Mouse (Mus musculus) forebrain, postnatal 0 days (tissue): ENCODE data around the gene St3gal6. TPM values are rescaled to one million over a fixed set of nuclear protein-coding genes. Genes with fewer than 3 reads are reported as not detected.

Source experiments
- ATAC-seq: fragments of 200-750 bp; cut with Nextera tagmentation; 2 replicates; pipeline ENCODE4 v1.8.0; 2017; ENCODE audit warnings: mild to moderate bottlenecking, moderate library complexity
- DNase-seq: peaks from one replicate; pipeline ENCODE4 v3.0.0-alpha.2; 2015
- H3K27ac ChIP-seq: fragments of 300-500 bp; sonication (generic); 2 replicates; pipeline ENCODE4 v1.5.1; 2014; ENCODE audit warnings: low read depth, mild to moderate bottlenecking, antibody characterized with exemption, low read length, moderate library complexity, mixed read lengths
- H3K27me3 ChIP-seq: fragments of 300-500 bp; sonication (generic); 2 replicates; pipeline ENCODE4 v1.6.1; 2014; ENCODE audit warnings: mild to moderate bottlenecking, low read length, mixed read lengths; ENCODE audit not compliant: insufficient read depth
- H3K36me3 ChIP-seq: fragments of 300-500 bp; sonication (generic); 2 replicates; pipeline ENCODE4 v1.6.1; 2014; ENCODE audit warnings: mild to moderate bottlenecking, moderate library complexity; ENCODE audit not compliant: insufficient read depth
- H3K4me1 ChIP-seq: fragments of 300-500 bp; sonication (generic); 2 replicates; pipeline ENCODE4 v1.6.1; 2014; ENCODE audit warnings: antibody characterized with exemption; ENCODE audit not compliant: insufficient read depth
- H3K4me2 ChIP-seq: fragments of 300-500 bp; sonication (generic); 2 replicates; pipeline ENCODE4 v1.6.1; 2014; ENCODE audit warnings: low read depth, mild to moderate bottlenecking, moderate library complexity
- H3K4me3 ChIP-seq: fragments of 300-500 bp; sonication (generic); 2 replicates; pipeline ENCODE4 v1.5.1; 2014; ENCODE audit warnings: low read depth, low read length, mixed read lengths
- H3K9ac ChIP-seq: fragments of 300-500 bp; sonication (generic); 2 replicates; pipeline ENCODE4 v1.6.1; 2014; ENCODE audit warnings: mild to moderate bottlenecking
- H3K9me3 ChIP-seq: fragments of 300-500 bp; sonication (generic); 2 replicates; pipeline ENCODE4 v1.6.1; 2016; ENCODE audit warnings: low read length
- CTCF ChIP-seq: sonication (generic); IDR thresholded peaks from 2 replicates; pipeline ENCODE4 v1.5.1; 2016; ENCODE audit warnings: antibody characterized with exemption, control low read depth, low read depth
- WGBS: fragments of 180-500 bp; shearing (Covaris S2); extraction: QIAGEN DNeasy Blood & Tissue Kit; methylation state at CpG from one replicate; pipeline ENCODE4 v1.1.7; 2014; 5-methylcytosine and 5-hydroxymethylcytosine counted together
- polyA plus RNA-seq: library from polyadenylated mRNA; unstranded; fragments of >200 nt; fragmentation: Nextera tagmentation; extraction: Ambion mirVana; gene quantifications from 2 replicates; pipeline ENCODE4 v1.2.1, GENCODE M21; 2015
- total RNA-seq: library from RNA; depleted of rRNA; stranded (reverse); fragments of >200 nt; gene quantifications from 2 replicates; pipeline ENCODE4 v1.2.3, GENCODE M21; 2014

Gene St3gal6
- total and polyA plus RNA-seq, 2 experiments from 2014 or later, result 12.6 to 14.9 TPM

DNA sequence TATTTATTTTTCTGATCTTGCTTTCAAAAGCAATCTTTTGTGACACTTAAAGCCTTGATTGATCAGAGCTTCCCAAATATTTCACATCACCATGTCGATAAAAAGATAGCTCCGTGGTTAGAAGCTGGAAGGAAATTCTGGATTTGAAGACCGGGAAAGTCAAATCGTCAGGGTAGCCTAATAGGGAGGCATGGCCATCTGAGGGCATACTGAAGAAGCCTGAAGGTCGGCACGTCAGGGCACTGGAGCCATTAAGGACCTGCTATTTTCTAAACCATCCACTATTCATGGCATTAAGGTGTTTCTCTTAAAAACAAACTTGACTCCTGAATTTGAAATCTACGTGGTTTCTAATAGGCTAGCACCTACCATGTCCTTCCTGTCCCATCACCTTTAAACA is 2.1 kb downstream of the St3gal6 start:
- Histone ChIP-seq H3K4me2 (peak overlapping the region; percentile 95), H3K36me3 (no peaks in the 10 kb centered on the region), H3K4me3 (peak overlapping the region; percentile 77; the same call in 1 of the 2 replicates), H3K27ac (no peak overlapping the region), H3K4me1 (no peaks in the 10 kb centered on the region), H3K27me3 (no peaks in the 10 kb centered on the region; the same call in 1 of the 2 replicates), H3K9me3 (0 out of 2 replicates have a peak, but pooled peaks cover 4% of the 10 kb centered on the region), H3K9ac (no peak overlapping the region; the same call in 1 of the 2 replicates)
- DNase-seq (no peak), ATAC-seq (no peak)
- 48% methylated on average over 7 of the region's 7 CpGs for WGBS
- TF ChIP-seq CTCF, result no peak

DNA sequence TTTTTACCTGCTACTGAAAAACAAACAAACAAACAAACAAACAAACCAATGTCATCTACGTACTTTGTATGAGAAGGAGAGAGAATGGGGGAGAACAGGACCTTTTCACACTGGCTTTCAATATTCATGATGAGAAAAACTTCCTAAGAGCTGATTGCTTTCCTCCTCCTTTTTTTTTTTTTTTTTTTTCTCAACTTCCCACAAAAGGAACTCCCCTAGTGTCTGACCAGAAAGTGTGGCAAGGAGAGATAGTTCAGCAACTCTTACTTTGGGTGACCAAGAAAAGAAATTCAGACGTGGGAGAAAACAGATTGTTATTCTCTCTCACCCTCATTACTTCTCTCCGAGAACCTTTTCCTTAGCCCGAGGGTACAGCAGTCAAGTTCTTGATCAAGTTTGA is 2.9 kb downstream of the St3gal6 start:
- no peaks in the 10 kb centered on the region for H3K4me1 ChIP-seq
- no peak for TF ChIP-seq CTCF
- no peak overlapping the region for H3K4me2 ChIP-seq
- H3K9ac ChIP-seq, result no peak overlapping the region
- 0 out of 2 replicates have a peak, but pooled peaks cover 4% of the 10 kb centered on the region for H3K9me3 ChIP-seq
- no peaks in the 10 kb centered on the region; the same call in 1 of the 2 replicates for H3K27me3 ChIP-seq
- no peaks in the 10 kb centered on the region for H3K36me3 ChIP-seq
- no peak overlapping the region for H3K4me3 ChIP-seq
- DNase-seq (no peak), ATAC-seq (no peak)
- 76% methylated on average over 4 of the region's 4 CpGs for whole genome bisulfite sequencing
- H3K27ac ChIP-seq, result no peak overlapping the region

GRCm38 (mm10) chr16:58520457-58520856 is 3.6 kb downstream of the St3gal6 start:
- Histone ChIP-seq H3K27me3 (no peaks in the 10 kb centered on the region; the same call in 1 of the 2 replicates), H3K4me1 (no peaks in the 10 kb centered on the region), H3K36me3 (no peaks in the 10 kb centered on the region), H3K4me2 (no peak overlapping the region), H3K9me3 (0 out of 2 replicates have a peak, but pooled peaks cover 4% of the 10 kb centered on the region), H3K9ac (no peak overlapping the region), H3K27ac (no peak overlapping the region), H3K4me3 (no peak overlapping the region)
- ATAC-seq (no peak), DNase-seq (no peak)
- TF ChIP-seq CTCF, result no peak
- 95% methylated on average over 6 of the region's 6 CpGs for WGBS

GRCm38 (mm10) chr16:58519650-58520073 is 4.4 kb downstream of the St3gal6 start:
- Histone ChIP-seq H3K4me2 (no peak overlapping the region), H3K9ac (no peak overlapping the region), H3K27ac (no peak overlapping the region), H3K4me3 (no peak overlapping the region), H3K9me3 (0 out of 2 replicates have a peak, but pooled peaks cover 4% of the 10 kb centered on the region), H3K27me3 (no peaks in the 10 kb centered on the region; the same call in 1 of the 2 replicates), H3K4me1 (no peaks in the 10 kb centered on the region), H3K36me3 (no peaks in the 10 kb centered on the region)
- WGBS, result 49% methylated on average over 11 of the region's 11 CpGs
- ATAC-seq, result no peak
- TF ChIP-seq CTCF, result no peak
- DNase-seq, result no peak

GRCm38 (mm10) chr16:58516960-58517798 is 6.9 kb downstream of the St3gal6 start:
- Histone ChIP-seq H3K4me2 (no peak overlapping the region), H3K36me3 (no peaks in the 10 kb centered on the region), H3K4me1 (no peaks in the 10 kb centered on the region), H3K27me3 (no peaks in the 10 kb centered on the region), H3K9me3 (no peaks in the 10 kb centered on the region), H3K4me3 (no peak overlapping the region), H3K27ac (no peak overlapping the region), H3K9ac (no peak overlapping the region)
- WGBS, result 91% methylated on average over 7 of the region's 7 CpGs
- ATAC-seq, result no peak
- DNase-seq, result no peak
- no peak for TF ChIP-seq CTCF

DNA sequence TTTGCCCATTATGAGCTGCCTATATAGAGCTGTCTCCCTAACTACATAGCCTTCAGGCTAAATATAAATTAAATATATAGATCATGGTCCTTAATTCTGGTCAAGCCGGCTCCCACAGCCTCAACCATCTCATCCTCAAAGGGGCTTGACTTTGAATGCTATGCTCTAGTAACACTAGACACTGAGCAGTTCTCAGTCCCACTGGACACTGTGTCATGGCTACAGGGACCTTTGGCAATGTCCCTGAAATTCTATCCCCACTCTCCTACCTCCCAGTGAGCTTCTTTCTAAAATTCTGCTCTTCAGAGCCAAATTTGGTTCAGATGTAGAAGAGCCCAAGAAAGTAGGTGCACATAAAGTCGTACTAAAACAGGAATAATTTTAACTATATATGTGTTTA is 7.9 kb downstream of the St3gal6 start:
- no peak overlapping the region for H3K4me3 ChIP-seq
- no peaks in the 10 kb centered on the region for H3K27me3 ChIP-seq
- no peaks in the 10 kb centered on the region for H3K9me3 ChIP-seq
- H3K36me3 ChIP-seq, result no peaks in the 10 kb centered on the region
- no peak for TF ChIP-seq CTCF
- WGBS, result 94% methylated on average over 2 of the region's 2 CpGs
- no peak overlapping the region for H3K9ac ChIP-seq
- DNase-seq, result no peak
- H3K4me2 ChIP-seq, result no peak overlapping the region
- no peaks in the 10 kb centered on the region for H3K4me1 ChIP-seq
- H3K27ac ChIP-seq, result no peak overlapping the region
- no peak for ATAC-seq

DNA sequence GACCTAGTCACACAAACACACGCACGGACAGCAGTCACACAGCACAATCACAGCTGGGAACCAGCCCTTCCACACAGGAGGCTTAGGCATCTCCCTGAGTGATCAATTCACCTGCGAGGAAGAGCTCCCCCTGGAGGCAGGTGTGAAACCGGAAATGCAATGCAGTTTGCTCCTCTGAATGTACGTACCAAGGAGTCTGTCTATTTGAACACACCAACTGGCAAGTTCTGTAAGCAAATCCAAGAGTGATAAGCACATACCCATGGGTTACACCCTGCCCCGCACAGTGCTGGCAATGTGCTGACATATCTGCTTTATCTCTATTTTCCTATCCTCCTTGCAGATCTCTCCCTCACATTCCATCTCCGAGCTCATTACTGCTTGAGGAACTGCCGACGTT is 9.5 kb downstream of the St3gal6 start:
- 91% methylated on average over 9 of the region's 9 CpGs for WGBS
- ATAC-seq (no peak), DNase-seq (no peak)
- TF ChIP-seq CTCF, result peak; percentile 48
- no peak overlapping the region for H3K4me3 ChIP-seq
- H3K36me3 ChIP-seq, result no peaks in the 10 kb centered on the region
- no peaks in the 10 kb centered on the region for H3K27me3 ChIP-seq
- no peaks in the 10 kb centered on the region for H3K4me1 ChIP-seq
- no peaks in the 10 kb centered on the region for H3K9me3 ChIP-seq
- H3K9ac ChIP-seq, result no peak overlapping the region
- no peak overlapping the region for H3K4me2 ChIP-seq
- H3K27ac ChIP-seq, result no peak overlapping the region
